Mouse (Mus musculus) brown adipose tissue, adult 24 weeks (tissue): ENCODE measurements around the gene Phex. TPM values are rescaled to one million over a fixed set of nuclear protein-coding genes. Genes with fewer than 3 reads are reported as not detected.

Experiments used
- H3K27ac ChIP-seq: fragments of 200-500 bp; replicated peaks from 2 replicates; pipeline ENCODE4 v1.5.1; 2012; ENCODE audit warnings: low read depth, mild to moderate bottlenecking, low read length
- H3K4me1 ChIP-seq: fragments of 200-500 bp; 2 replicates; pipeline ENCODE4 v1.6.1; 2012; ENCODE audit warnings: low read length, mixed read lengths; ENCODE audit not compliant: control insufficient read depth, insufficient read depth, insufficient read length
- H3K4me3 ChIP-seq: fragments of 200-500 bp; 2 replicates; pipeline ENCODE4 v1.5.1; 2012; ENCODE audit warnings: low read depth, mild to moderate bottlenecking, low read length, moderate library complexity; ENCODE audit not compliant: insufficient read depth
- polyA plus RNA-seq: library from polyadenylated mRNA; stranded (reverse); fragments of >200 nt; gene quantifications from 2 replicates; pipeline ENCODE4 v1.2.4, GENCODE M21; 2012; ENCODE audit not compliant: missing spikeins, insufficient read depth, insufficient read length

Gene Phex
- polyA plus RNA-seq: not detected in 2 replicates

- H3K4me1 ChIP-seq: no peaks in the 10 kb centered on the region
- no peak within 1 kb of the TSS for H3K4me3 ChIP-seq
- H3K27ac ChIP-seq: no peak within 1 kb of the TSS
Observed at GRCm38 (mm10) chrX:157415212-157415611, at the start of gene Phex. Gene Phex, minus strand, starts transcription at chrX:157415312.

- Histone ChIP-seq H3K27ac (no peak overlapping the region), H3K4me1 (no peaks in the 10 kb centered on the region), H3K4me3 (no peak overlapping the region)
Observed at GRCm38 (mm10) chrX:157462716-157463115, 47.6 kb upstream of the Phex start.

GRCm38 (mm10) chrX:157454430-157454829 lies 39.3 kb upstream of the Phex start:
- H3K27ac ChIP-seq: no peak overlapping the region
- no peak overlapping the region for H3K4me3 ChIP-seq
- no peaks in the 10 kb centered on the region for H3K4me1 ChIP-seq

- H3K4me3 ChIP-seq: no peak overlapping the region
- no peaks in the 10 kb centered on the region for H3K4me1 ChIP-seq
- no peak overlapping the region for H3K27ac ChIP-seq
Observed at GRCm38 (mm10) chrX:157449000-157449399, 33.9 kb upstream of the Phex start.

GRCm38 (mm10) chrX:157447431-157447830 lies 32.3 kb upstream of the Phex start:
- Histone ChIP-seq H3K4me3 (no peak overlapping the region), H3K4me1 (no peaks in the 10 kb centered on the region), H3K27ac (no peak overlapping the region)

- no peaks in the 10 kb centered on the region for H3K4me1 ChIP-seq
- H3K27ac ChIP-seq: no peak overlapping the region
- no peak overlapping the region for H3K4me3 ChIP-seq
Observed at GRCm38 (mm10) chrX:157434768-157435167, 19.7 kb upstream of the Phex start.

- Histone ChIP-seq H3K4me1 (no peaks in the 10 kb centered on the region), H3K4me3 (no peak overlapping the region), H3K27ac (no peak overlapping the region)
Observed at GRCm38 (mm10) chrX:157419451-157419850, 4.3 kb upstream of the Phex start.

GRCm38 (mm10) chrX:157404919-157405318 lies 10.2 kb downstream of the Phex start:
- Histone ChIP-seq H3K4me1 (no peaks in the 10 kb centered on the region), H3K4me3 (no peak overlapping the region), H3K27ac (no peak overlapping the region)

GRCm38 (mm10) chrX:157391241-157391640 lies 23.9 kb downstream of the Phex start:
- H3K4me1 ChIP-seq: no peaks in the 10 kb centered on the region
- H3K27ac ChIP-seq: no peak overlapping the region
- no peak overlapping the region for H3K4me3 ChIP-seq

- Histone ChIP-seq H3K27ac (no peak overlapping the region), H3K4me3 (no peak overlapping the region), H3K4me1 (no peaks in the 10 kb centered on the region)
Observed at GRCm38 (mm10) chrX:157390102-157390501, 25.0 kb downstream of the Phex start.

- H3K4me3 ChIP-seq: no peak overlapping the region
- H3K27ac ChIP-seq: no peak overlapping the region
- no peaks in the 10 kb centered on the region for H3K4me1 ChIP-seq
Observed at GRCm38 (mm10) chrX:157388419-157388818, 26.7 kb downstream of the Phex start.

GRCm38 (mm10) chrX:157387025-157387424 lies 28.1 kb downstream of the Phex start:
- Histone ChIP-seq H3K27ac (no peak overlapping the region), H3K4me3 (no peak overlapping the region), H3K4me1 (no peaks in the 10 kb centered on the region)

- no peak overlapping the region for H3K4me3 ChIP-seq
- H3K27ac ChIP-seq: no peak overlapping the region
- H3K4me1 ChIP-seq: no peaks in the 10 kb centered on the region
Observed at GRCm38 (mm10) chrX:157378822-157379221, 36.3 kb downstream of the Phex start.

GRCm38 (mm10) chrX:157377456-157377855 lies 37.7 kb downstream of the Phex start:
- Histone ChIP-seq H3K4me3 (no peak overlapping the region), H3K4me1 (no peaks in the 10 kb centered on the region), H3K27ac (no peak overlapping the region)

GRCm38 (mm10) chrX:157373873-157374272 lies 41.2 kb downstream of the Phex start:
- no peak overlapping the region for H3K27ac ChIP-seq
- H3K4me1 ChIP-seq: no peaks in the 10 kb centered on the region
- H3K4me3 ChIP-seq: no peak overlapping the region

- Histone ChIP-seq H3K4me3 (no peak overlapping the region), H3K4me1 (no peaks in the 10 kb centered on the region), H3K27ac (no peak overlapping the region)
Observed at GRCm38 (mm10) chrX:157369166-157369565, 45.9 kb downstream of the Phex start.

GRCm38 (mm10) chrX:157355521-157355920 lies 59.6 kb downstream of the Phex start:
- H3K27ac ChIP-seq: no peak overlapping the region
- H3K4me1 ChIP-seq: no peaks in the 10 kb centered on the region
- H3K4me3 ChIP-seq: no peak overlapping the region
